Mouse (Mus musculus) small intestine, adult 2 months (tissue): ENCODE data around the gene Ccna2.

Experiments used
- CTCF ChIP-seq: fragments of 200-500 bp; IDR thresholded peaks from 2 replicates; pipeline ENCODE4 v1.5.1; 2012; ENCODE audit warnings: low read depth, mild to moderate bottlenecking, control low read depth, inconsistent platforms, low read length, moderate library complexity, mixed read lengths; ENCODE audit not compliant: insufficient replicate concordance, insufficient read length; ENCODE audit errors: extremely low read depth
- POLR2A ChIP-seq: fragments of 200-500 bp; IDR thresholded peaks from 2 replicates; pipeline ENCODE4 v1.6.1; 2012; ENCODE audit warnings: low read depth, mild to moderate bottlenecking, control low read depth, inconsistent platforms, low read length, moderate library complexity

DNA sequence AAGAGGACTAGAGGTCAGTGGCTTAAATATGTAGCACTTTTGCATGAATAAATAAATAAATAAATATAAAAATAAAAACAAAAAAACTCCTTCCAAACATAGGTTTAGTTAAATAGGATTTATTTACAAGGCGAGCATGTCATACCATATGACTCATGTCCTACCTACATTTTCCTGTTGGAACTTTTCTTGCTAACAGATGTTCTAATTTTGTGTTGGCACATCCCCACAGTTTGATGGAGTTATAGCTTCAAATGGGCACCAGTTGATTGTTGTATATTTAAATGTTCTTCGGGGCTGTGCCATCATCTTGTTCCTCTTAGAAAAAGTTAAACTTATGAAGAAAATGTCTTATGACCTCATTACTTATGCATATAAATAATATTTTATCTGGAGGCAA lies 30.6 kb downstream of the Ccna2 start:
- TF ChIP-seq POLR2A (no peak), CTCF (no peak)
